Mouse (Mus musculus): ENCODE data around the gene Desi1. TPM values are rescaled to one million over a fixed set of nuclear protein-coding genes. Genes with fewer than 3 reads are reported as not detected.

The Desi1 gene
- 33.7 and 37.8 TPM in 2 replicates for polyA plus RNA-seq (2014; fragmentation: Nextera tagmentation; extraction: Ambion mirVana)

DNA sequence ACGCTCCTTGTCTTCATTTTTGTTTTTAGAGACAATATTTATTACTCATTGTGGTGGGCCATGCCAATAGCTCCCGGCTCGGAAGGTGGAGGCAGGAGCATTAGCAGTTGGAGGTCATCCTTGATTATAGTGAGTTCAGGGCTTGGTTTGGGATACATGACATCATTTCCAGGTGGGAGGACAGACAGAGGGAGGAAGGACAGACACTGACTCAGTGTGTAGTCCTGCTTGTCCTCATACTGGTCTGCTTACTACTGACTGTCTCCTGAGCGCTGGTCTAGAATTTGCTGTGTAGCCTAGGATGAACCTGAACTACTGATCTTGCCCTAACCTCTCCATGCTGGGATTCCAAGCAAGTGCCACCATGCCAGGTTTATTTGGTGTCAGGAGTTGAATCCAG is at the start of gene Desi1:
TSS of gene Desi1 (minus strand) at position 101 of the 400 bp plus-strand sequence.
- Histone ChIP-seq H3K27me3 (ENCODE audit: control insufficient read depth, insufficient read depth, low read length) (no peaks in the 10 kb centered on the region), H3K36me3 (ENCODE audit: control insufficient read depth, insufficient read depth, low read length) (peaks cover 10% of the 10 kb centered on the region), H3K4me2 (no peak within 1 kb of the TSS), H3K9ac (ENCODE audit: low read length) (no peak within 1 kb of the TSS), H3K4me1 (ENCODE audit: control insufficient read depth, insufficient read depth, low read length) (no peaks in the 10 kb centered on the region), H3K9me3 (ENCODE audit: control insufficient read depth, low read length) (no peaks in the 10 kb centered on the region), H3K4me3 (ENCODE audit: low read depth, low read length) (no peak within 1 kb of the TSS), H3K27ac (ENCODE audit: low read depth, low read length) (no peak within 1 kb of the TSS)
- DNase-seq (ENCODE audit: low spot score, missing footprints) (peak; percentile 60), ATAC-seq (ENCODE audit: low FRiP score) (no peak)
- 94% methylated on average over 4 of the region's 4 CpGs for WGBS

DNA sequence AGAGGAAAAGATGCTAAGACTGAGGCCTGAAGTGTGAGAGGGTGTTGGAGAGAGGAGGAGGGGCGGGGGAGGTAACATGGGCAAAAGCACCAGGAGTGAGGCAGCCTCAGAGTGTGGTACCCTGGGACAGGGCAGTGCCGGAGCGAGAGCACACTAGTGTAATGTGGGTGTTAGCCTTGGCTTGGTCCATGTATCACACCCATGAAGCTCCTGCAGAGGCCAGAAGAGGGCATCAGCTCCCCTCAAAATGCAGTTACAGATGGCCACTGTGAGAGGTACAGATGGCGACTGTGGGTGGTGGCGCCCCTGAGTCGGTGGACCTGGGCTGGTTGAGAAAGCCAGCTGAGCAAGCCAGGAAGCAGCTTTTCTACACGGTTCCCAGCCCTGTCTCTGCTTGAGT is 47.5 kb upstream of the Desi1 start:
- H3K27ac ChIP-seq (ENCODE audit: low read depth, low read length) = no peak overlapping the region
- no peaks in the 10 kb centered on the region for H3K9me3 ChIP-seq (ENCODE audit: control insufficient read depth, low read length)
- ATAC-seq (ENCODE audit: low FRiP score) = peak; percentile 62

DNA sequence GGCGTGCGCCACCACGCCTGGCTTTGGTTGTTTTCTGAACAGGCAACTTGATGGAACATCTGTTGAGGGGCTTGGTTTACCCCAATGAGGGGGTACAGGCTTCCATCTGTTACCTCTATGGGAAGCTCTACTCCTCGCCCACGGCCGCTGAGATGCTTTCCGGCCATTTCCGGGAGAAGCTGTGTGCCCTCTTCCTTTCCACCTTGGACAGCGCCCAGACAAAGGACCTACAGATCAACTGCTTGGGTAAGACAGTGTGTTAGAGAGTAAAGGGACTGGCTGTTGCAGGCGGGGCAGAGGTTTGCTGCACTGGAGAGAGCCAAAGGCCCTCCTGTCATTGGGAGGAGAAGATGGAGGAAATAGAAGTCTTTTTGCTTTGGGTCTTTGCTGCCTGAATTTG is 46.2 kb upstream of the Desi1 start:
- Histone ChIP-seq H3K4me2 (no peak overlapping the region), H3K27me3 (ENCODE audit: control insufficient read depth, insufficient read depth, low read length) (no peaks in the 10 kb centered on the region), H3K27ac (ENCODE audit: low read depth, low read length) (no peak overlapping the region), H3K9me3 (ENCODE audit: control insufficient read depth, low read length) (no peaks in the 10 kb centered on the region), H3K4me1 (ENCODE audit: control insufficient read depth, insufficient read depth, low read length) (no peaks in the 10 kb centered on the region), H3K9ac (ENCODE audit: low read length) (no peak overlapping the region), H3K36me3 (ENCODE audit: control insufficient read depth, insufficient read depth, low read length) (no peaks in the 10 kb centered on the region), H3K4me3 (ENCODE audit: low read depth, low read length) (no peak overlapping the region)
- ATAC-seq (ENCODE audit: low FRiP score) = no peak
- peak; percentile 35 for DNase-seq (ENCODE audit: low spot score, missing footprints)
- 61% methylated on average over 10 of the region's 10 CpGs for WGBS

More for the DNA sequence above, 47.5 kb upstream of the Desi1 start:
- 29% methylated on average over 7 of the region's 7 CpGs for WGBS
- no peaks in the 10 kb centered on the region for H3K36me3 ChIP-seq (ENCODE audit: control insufficient read depth, insufficient read depth, low read length)
- H3K4me2 ChIP-seq = no peak overlapping the region
- H3K9ac ChIP-seq (ENCODE audit: low read length) = no peak overlapping the region
- H3K4me3 ChIP-seq (ENCODE audit: low read depth, low read length) = no peak overlapping the region
- no peaks in the 10 kb centered on the region for H3K4me1 ChIP-seq (ENCODE audit: control insufficient read depth, insufficient read depth, low read length)
- no peaks in the 10 kb centered on the region for H3K27me3 ChIP-seq (ENCODE audit: control insufficient read depth, insufficient read depth, low read length)
- peak; percentile 79 for DNase-seq (ENCODE audit: low spot score, missing footprints)

DNA sequence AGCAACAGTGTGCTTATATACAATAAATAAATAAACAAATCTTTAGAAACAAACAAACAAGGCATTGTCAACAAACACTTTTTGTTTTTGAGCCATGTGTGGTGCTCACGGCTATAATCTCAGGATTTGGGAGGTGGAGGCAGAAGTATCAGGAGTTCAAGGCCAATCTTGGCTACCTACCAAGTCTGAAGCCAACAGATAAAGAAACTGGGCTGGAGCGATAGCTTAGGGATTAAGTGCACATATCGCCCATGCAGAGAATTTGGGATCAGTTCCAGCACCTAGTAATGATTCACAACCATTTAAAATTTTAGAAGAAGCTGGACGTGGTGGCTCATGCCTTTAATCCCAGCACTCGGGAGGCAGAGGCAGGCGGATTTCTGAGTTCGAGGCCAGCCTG is 39.8 kb upstream of the Desi1 start:
- Histone ChIP-seq H3K9ac (ENCODE audit: low read length) (no peak overlapping the region), H3K27ac (ENCODE audit: low read depth, low read length) (no peak overlapping the region), H3K4me1 (ENCODE audit: control insufficient read depth, insufficient read depth, low read length) (no peaks in the 10 kb centered on the region), H3K9me3 (ENCODE audit: control insufficient read depth, low read length) (no peaks in the 10 kb centered on the region; the same call in 1 of the 2 replicates), H3K4me3 (ENCODE audit: low read depth, low read length) (no peak overlapping the region), H3K27me3 (ENCODE audit: control insufficient read depth, insufficient read depth, low read length) (peaks cover 20% of the 10 kb centered on the region), H3K36me3 (ENCODE audit: control insufficient read depth, insufficient read depth, low read length) (no peaks in the 10 kb centered on the region), H3K4me2 (no peak overlapping the region)
- peak; percentile 12 for DNase-seq (ENCODE audit: low spot score, missing footprints)
- WGBS = 85% methylated on average over 7 of the region's 7 CpGs
- no peak for ATAC-seq (ENCODE audit: low FRiP score)

DNA sequence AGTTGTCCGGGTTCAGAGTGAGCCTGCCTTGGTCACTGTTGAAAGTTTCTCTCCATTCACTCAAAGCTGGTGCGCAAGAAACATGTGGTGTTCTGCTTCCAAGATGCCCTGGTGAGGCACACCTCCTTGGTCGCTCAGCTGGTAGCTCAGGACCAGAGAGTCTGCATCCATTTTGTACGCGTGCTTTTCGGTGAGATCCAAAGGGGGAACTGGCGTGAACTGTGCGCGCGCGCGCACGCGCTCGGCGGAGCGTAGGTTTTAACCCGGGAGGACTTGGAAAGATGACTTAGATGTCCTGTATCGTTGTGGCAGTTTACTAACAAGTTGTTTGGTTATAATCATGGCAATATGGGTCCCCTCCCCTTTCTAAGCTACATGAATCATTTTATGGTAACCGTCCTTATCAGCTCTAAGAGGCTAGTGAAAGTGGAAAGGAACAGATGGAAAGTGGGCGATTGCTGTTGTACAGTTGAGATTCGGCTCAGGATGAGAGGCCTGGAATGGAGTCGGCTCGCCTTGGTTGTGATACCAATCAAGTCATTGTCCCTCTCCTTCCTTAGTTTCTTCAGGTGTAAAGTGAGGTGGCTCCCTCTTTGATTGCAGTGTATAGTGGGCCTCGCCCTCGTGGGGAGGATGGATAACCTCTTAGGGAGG is 38.3 kb upstream of the Desi1 start:
- WGBS = 90% methylated on average over 26 of the region's 26 CpGs
- ATAC-seq (ENCODE audit: low FRiP score) (no peak), DNase-seq (ENCODE audit: low spot score, missing footprints) (peak; percentile 37)
- H3K4me2 ChIP-seq = no peak overlapping the region
- no peak overlapping the region for H3K27ac ChIP-seq (ENCODE audit: low read depth, low read length)
- no peak overlapping the region for H3K9ac ChIP-seq (ENCODE audit: low read length)
- H3K9me3 ChIP-seq (ENCODE audit: control insufficient read depth, low read length) = no peaks in the 10 kb centered on the region; the same call in 1 of the 2 replicates
- no peak overlapping the region for H3K4me3 ChIP-seq (ENCODE audit: low read depth, low read length)
- H3K4me1 ChIP-seq (ENCODE audit: control insufficient read depth, insufficient read depth, low read length) = no peaks in the 10 kb centered on the region
- peaks cover 20% of the 10 kb centered on the region for H3K27me3 ChIP-seq (ENCODE audit: control insufficient read depth, insufficient read depth, low read length)
- H3K36me3 ChIP-seq (ENCODE audit: control insufficient read depth, insufficient read depth, low read length) = no peaks in the 10 kb centered on the region

DNA sequence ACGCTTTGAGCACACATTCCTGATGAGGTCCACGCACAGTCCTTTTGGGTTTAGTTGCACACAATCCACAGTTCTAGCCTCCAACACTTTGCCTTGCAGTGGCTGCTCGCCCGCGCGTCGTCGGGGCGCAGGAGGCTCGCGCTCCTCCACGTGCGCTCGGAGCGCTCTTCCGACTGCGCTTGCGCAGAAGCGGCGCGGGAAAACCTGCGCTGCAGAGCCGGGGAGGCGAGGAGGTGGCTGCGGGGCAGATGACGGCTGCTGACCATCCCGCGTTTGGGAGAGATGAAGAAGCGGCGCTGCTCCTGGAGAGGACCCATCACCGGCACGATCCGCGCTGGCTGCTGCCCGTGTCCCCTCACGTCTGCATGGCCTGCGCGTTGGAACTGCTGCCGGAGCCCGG is 36.2 kb upstream of the Desi1 start, which contains the start of gene Mei1:
TSS of gene Mei1 (plus strand) at position 99 of the 400 bp plus-strand sequence.
- Histone ChIP-seq H3K4me3 (ENCODE audit: low read depth, low read length) (no peak within 1 kb of the TSS), H3K27ac (ENCODE audit: low read depth, low read length) (no peak within 1 kb of the TSS), H3K27me3 (ENCODE audit: control insufficient read depth, insufficient read depth, low read length) (peaks cover 22% of the 10 kb centered on the region), H3K4me2 (no peak within 1 kb of the TSS; the same call in 1 of the 2 replicates), H3K4me1 (ENCODE audit: control insufficient read depth, insufficient read depth, low read length) (no peaks in the 10 kb centered on the region), H3K9ac (ENCODE audit: low read length) (no peak within 1 kb of the TSS), H3K36me3 (ENCODE audit: control insufficient read depth, insufficient read depth, low read length) (no peaks in the 10 kb centered on the region), H3K9me3 (ENCODE audit: control insufficient read depth, low read length) (no peaks in the 10 kb centered on the region; the same call in 1 of the 2 replicates)
- no peak for ATAC-seq (ENCODE audit: low FRiP score)
- DNase-seq (ENCODE audit: low spot score, missing footprints) = no peak
- WGBS = 21% methylated on average over 40 of the region's 40 CpGs

DNA sequence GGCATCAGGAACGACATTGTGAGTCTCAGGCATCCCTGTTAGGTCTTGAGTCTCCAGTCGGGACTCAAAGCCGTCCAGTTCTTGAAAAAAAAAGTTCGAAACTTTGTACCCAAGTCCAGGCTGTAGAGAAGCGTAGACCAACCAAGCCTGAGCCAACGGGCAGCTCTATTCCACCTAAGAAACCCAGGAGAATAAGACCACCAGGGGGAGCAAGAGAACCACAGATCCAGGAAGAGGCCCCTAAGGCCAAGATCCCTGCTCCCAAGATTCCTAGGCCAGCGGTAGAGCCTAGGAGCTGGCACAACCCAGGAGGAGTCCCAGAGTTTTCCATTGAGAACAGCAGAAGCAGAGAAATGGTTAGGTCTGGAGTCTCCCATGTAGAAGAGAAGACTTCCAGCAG is 31.8 kb upstream of the Desi1 start:
- Histone ChIP-seq H3K4me2 (no peak overlapping the region), H3K27ac (ENCODE audit: low read depth, low read length) (no peak overlapping the region), H3K27me3 (ENCODE audit: control insufficient read depth, insufficient read depth, low read length) (peaks cover 25% of the 10 kb centered on the region), H3K36me3 (ENCODE audit: control insufficient read depth, insufficient read depth, low read length) (no peaks in the 10 kb centered on the region), H3K9ac (ENCODE audit: low read length) (no peak overlapping the region), H3K4me3 (ENCODE audit: low read depth, low read length) (no peak overlapping the region), H3K9me3 (ENCODE audit: control insufficient read depth, low read length) (no peaks in the 10 kb centered on the region; the same call in 1 of the 2 replicates), H3K4me1 (ENCODE audit: control insufficient read depth, insufficient read depth, low read length) (no peaks in the 10 kb centered on the region)
- ATAC-seq (ENCODE audit: low FRiP score) = peak; percentile 63; the same call in 1 of the 2 replicates
- DNase-seq (ENCODE audit: low spot score, missing footprints) = peak; percentile 96
- WGBS = 21% methylated on average over 7 of the region's 7 CpGs

DNA sequence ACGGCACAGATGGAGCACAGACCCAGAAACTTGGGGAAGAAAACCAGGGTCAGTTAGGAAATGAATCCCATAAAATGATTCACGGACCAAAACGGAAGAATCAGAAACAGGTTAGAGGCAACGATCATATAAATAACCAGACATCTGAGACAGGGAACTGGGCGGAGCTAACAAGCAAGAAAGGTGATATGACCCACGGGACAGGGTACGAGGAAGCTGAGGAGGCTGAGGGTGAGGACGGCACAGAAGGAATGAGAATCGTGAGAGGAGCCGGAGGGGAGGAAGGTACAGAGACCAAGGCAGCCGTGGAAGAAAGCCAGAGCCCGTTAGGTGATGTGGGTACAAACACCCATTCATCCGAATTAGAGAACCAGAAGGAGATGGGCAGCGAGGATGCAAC is 30.2 kb upstream of the Desi1 start:
- Histone ChIP-seq H3K27ac (ENCODE audit: low read depth, low read length) (no peak overlapping the region), H3K4me1 (ENCODE audit: control insufficient read depth, insufficient read depth, low read length) (no peaks in the 10 kb centered on the region), H3K4me3 (ENCODE audit: low read depth, low read length) (no peak overlapping the region), H3K27me3 (ENCODE audit: control insufficient read depth, insufficient read depth, low read length) (peaks cover 11% of the 10 kb centered on the region), H3K9me3 (ENCODE audit: control insufficient read depth, low read length) (no peaks in the 10 kb centered on the region), H3K9ac (ENCODE audit: low read length) (no peak overlapping the region), H3K36me3 (ENCODE audit: control insufficient read depth, insufficient read depth, low read length) (no peaks in the 10 kb centered on the region), H3K4me2 (no peak overlapping the region)
- 76% methylated on average over 14 of the region's 14 CpGs for WGBS
- DNase-seq (ENCODE audit: low spot score, missing footprints) (no peak), ATAC-seq (ENCODE audit: low FRiP score) (no peak)

DNA sequence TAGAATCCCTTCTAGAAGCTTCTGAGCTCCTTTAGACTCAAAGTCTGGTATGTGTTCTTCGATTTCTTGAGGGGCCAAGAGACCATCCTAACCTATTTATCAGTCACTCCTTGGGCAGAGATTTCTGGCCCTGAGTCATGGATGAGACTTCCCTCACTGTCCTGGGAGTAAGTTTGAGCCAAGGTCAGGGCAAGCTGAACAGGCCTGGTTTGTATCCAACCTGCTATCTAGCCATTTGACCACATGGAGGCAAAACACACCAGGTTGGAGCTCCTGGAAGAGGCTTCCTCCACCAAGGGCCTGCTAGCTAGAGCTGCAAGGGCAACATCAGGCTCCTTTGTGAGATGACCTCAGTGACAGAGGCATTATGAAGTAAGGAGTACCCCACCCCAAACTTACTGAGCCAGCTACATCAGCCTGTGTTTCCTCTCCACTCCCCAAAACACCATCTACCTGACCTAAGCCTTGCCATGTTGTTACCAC is 25.1 kb upstream of the Desi1 start, which contains the start of gene 4930407I10Rik:
TSS of gene 4930407I10Rik (plus strand) at position 433 of the 483 bp plus-strand sequence.
- Histone ChIP-seq H3K4me1 (ENCODE audit: control insufficient read depth, insufficient read depth, low read length) (no peaks in the 10 kb centered on the region), H3K4me2 (no peak within 1 kb of the TSS)

More for the DNA sequence above, 25.1 kb upstream of the Desi1 start, which contains the start of gene 4930407I10Rik:
- H3K9me3 ChIP-seq (ENCODE audit: control insufficient read depth, low read length) = no peaks in the 10 kb centered on the region
- H3K4me3 ChIP-seq (ENCODE audit: low read depth, low read length) = no peak within 1 kb of the TSS
- no peaks in the 10 kb centered on the region for H3K36me3 ChIP-seq (ENCODE audit: control insufficient read depth, insufficient read depth, low read length)
- ATAC-seq (ENCODE audit: low FRiP score) = no peak
- no peak within 1 kb of the TSS for H3K9ac ChIP-seq (ENCODE audit: low read length)
- no peak within 1 kb of the TSS for H3K27ac ChIP-seq (ENCODE audit: low read depth, low read length)
- H3K27me3 ChIP-seq (ENCODE audit: control insufficient read depth, insufficient read depth, low read length) = no peaks in the 10 kb centered on the region
- no peak for DNase-seq (ENCODE audit: low spot score, missing footprints)
- WGBS = 78% methylated on average over 1 of the region's 1 CpGs
